13 mouse cellular contexts compared by ENCODE assay signal in the genomic region with DNA sequence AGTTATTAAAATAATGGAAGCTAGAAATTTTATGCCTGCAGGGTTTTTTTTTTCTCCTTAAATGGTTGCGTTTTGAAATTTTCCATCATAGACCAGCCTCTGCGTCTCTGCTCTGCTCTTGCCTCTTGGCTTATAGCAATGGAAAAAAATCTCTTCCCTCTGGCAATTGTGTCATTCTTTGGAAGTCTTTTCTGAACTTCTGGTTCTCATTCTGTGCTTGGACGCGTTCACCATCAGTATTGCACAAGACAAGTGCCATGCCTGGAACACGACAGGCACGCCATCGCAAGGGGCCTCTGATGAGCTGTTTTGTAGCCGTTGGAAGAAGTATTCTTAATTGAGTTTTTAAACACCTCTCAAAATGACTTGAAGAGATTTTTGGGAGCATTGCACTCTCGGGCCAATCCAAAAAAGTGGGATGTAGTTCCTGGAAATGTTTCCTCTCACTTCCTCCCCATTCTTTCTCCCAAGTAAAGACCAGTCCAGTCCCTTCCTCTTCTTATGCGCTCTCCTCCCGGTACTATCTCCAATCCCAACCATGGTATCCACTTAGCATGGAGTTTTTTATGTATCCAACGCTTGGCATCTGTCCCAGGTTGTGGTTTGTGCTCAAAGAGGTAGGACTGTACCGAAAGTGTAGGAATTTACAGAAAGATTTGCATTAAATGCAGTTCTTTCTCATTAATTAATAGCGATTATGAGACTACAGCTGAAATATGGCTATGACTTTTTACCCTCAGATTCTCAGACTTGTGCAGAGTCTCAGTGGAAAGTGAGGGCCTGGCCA.
DNase-seq lines count a peak whose midpoint lies in the region; ATAC-seq lines count a peak whose summit lies in the region.
"Had no signal": no experiment of that assay in that cellular context is flagged by ENCODE, and none has a peak within 500 bp of the region (broad histone marks: within the 10 kb centered on the region; RNA-seq: fewer than 3 reads in every experiment).

No protein-coding gene starts in this region.

- no peak overlapping the region for H3K27ac ChIP-seq in heart, embryonic 10.5 days
- H3K27ac ChIP-seq in liver, embryonic 11.5 days (ENCODE audit: low read depth, low read length) = no peak overlapping the region
- H3K27ac ChIP-seq: forebrain, embryonic 12.5 days had no signal

- no peaks in the 10 kb centered on the region for H3K9me3 ChIP-seq in heart, embryonic 10.5 days
- no peaks in the 10 kb centered on the region for H3K9me3 ChIP-seq in liver, embryonic 11.5 days (ENCODE audit: control insufficient read depth, low read length)
- H3K9me3 ChIP-seq: forebrain, embryonic 12.5 days; megakaryocyte, embryonic 14.5 days had no signal

- no peak for ATAC-seq in liver, embryonic 11.5 days (replicated peaks; ENCODE audit: low FRiP score)

- 85% methylated on average over 14 of the region's 14 CpGs for WGBS in heart, embryonic 10.5 days
- WGBS in liver, embryonic 11.5 days = 85% methylated on average over 14 of the region's 14 CpGs

- H3K9ac ChIP-seq in liver, embryonic 11.5 days (ENCODE audit: low read depth, low read length) = no peak overlapping the region
- H3K9ac ChIP-seq: forebrain, embryonic 12.5 days had no signal

- H3K36me3 ChIP-seq in heart, embryonic 10.5 days = no peaks in the 10 kb centered on the region
- H3K36me3 ChIP-seq in liver, embryonic 11.5 days (ENCODE audit: control insufficient read depth, insufficient read depth, low read length) = no peaks in the 10 kb centered on the region
- H3K36me3 ChIP-seq: forebrain, embryonic 12.5 days had no signal

- DNase-seq in heart, adult 18-20 months = peak; percentile 77 to 83
- DNase-seq in heart, embryonic 10.5 days (ENCODE audit: low spot score) = no peak
- DNase-seq in fat pad, adult 2 months (ENCODE audit: extremely low read depth, low read depth, low spot score) = peak; percentile 34
- peak; percentile 54 to 63 for DNase-seq in heart, postnatal 10 days
- DNase-seq in lung, postnatal 4 days = peak; percentile 46 to 78
- DNase-seq in liver, embryonic 11.5 days (ENCODE audit: low spot score) = no peak
- DNase-seq in testis, postnatal 14 days (ENCODE audit: low spot score) = no peak
- DNase-seq: cerebellum, postnatal 36 days; kidney, adult 2 months; liver; spleen, adult 18-20 months had no signal

- intact Hi-C loops in heart, postnatal 10 days (cut with DNase I) = no loop called here

- no peak overlapping the region for H3K4me2 ChIP-seq in liver, embryonic 11.5 days
- H3K4me2 ChIP-seq: forebrain, embryonic 12.5 days had no signal

- H3K27me3 ChIP-seq in heart, embryonic 10.5 days (ENCODE audit: insufficient read depth, poor library complexity, severe bottlenecking) = no peaks in the 10 kb centered on the region
- H3K27me3 ChIP-seq in liver, embryonic 11.5 days (replicated peaks; ENCODE audit: control insufficient read depth, insufficient read depth, low read length) = no peaks in the 10 kb centered on the region
- H3K27me3 ChIP-seq: forebrain, embryonic 12.5 days; megakaryocyte, embryonic 14.5 days had no signal

- no peak overlapping the region for H3K4me3 ChIP-seq in heart, embryonic 10.5 days
- no peak overlapping the region for H3K4me3 ChIP-seq in liver, embryonic 11.5 days (ENCODE audit: low read depth, low read length)
- H3K4me3 ChIP-seq: forebrain, embryonic 12.5 days; megakaryocyte, embryonic 14.5 days had no signal

- no peaks in the 10 kb centered on the region for H3K4me1 ChIP-seq in heart, embryonic 10.5 days
- no peaks in the 10 kb centered on the region for H3K4me1 ChIP-seq in liver, embryonic 11.5 days (replicated peaks; ENCODE audit: control insufficient read depth, insufficient read depth, low read length)
- H3K4me1 ChIP-seq: forebrain, embryonic 12.5 days had no signal

Comparison
In these comparisons a context has a peak if more than half of its experiments do, and no peak if none do; other contexts are left out.
1. DNase-seq: peak in heart, adult 18-20 months (2 of 2), fat pad, adult 2 months (single experiment), heart, postnatal 10 days (2 of 2) and lung, postnatal 4 days (2 of 2); none in heart, embryonic 10.5 days (single experiment), liver, embryonic 11.5 days (single experiment) and testis, postnatal 14 days (single experiment).